Mouse (Mus musculus) embryonic facial prominence, embryonic 13.5 days (tissue): ENCODE measurements around the gene Gm21976. TPM values are rescaled to one million over a fixed set of nuclear protein-coding genes. Genes with fewer than 3 reads are reported as not detected.

Source experiments
- ATAC-seq: fragments of 200-750 bp; cut with Nextera tagmentation; 2 replicates; pipeline ENCODE4 v1.8.0; 2017; ENCODE audit warnings: low read depth; ENCODE audit not compliant: insufficient number of reproducible peaks, insufficient read depth, low FRiP score, low TSS enrichment
- H3K27ac ChIP-seq: fragments of 300-500 bp; sonication (generic); 2 replicates; pipeline ENCODE4 v1.5.1; 2015; ENCODE audit warnings: moderate library complexity, mild to moderate bottlenecking, inconsistent platforms
- H3K27me3 ChIP-seq: fragments of 300-500 bp; sonication (generic); 2 replicates; pipeline ENCODE4 v1.6.1; 2015; ENCODE audit warnings: mild to moderate bottlenecking, inconsistent platforms
- H3K36me3 ChIP-seq: fragments of 300-500 bp; sonication (generic); 2 replicates; pipeline ENCODE4 v1.6.1; 2015; ENCODE audit warnings: mild to moderate bottlenecking, inconsistent platforms
- H3K4me1 ChIP-seq: fragments of 300-500 bp; sonication (generic); 2 replicates; pipeline ENCODE4 v1.6.1; 2015; ENCODE audit warnings: inconsistent platforms
- H3K4me2 ChIP-seq: fragments of 300-500 bp; sonication (generic); 2 replicates; pipeline ENCODE4 v1.6.1; 2015; ENCODE audit warnings: moderate library complexity, mild to moderate bottlenecking, inconsistent platforms
- H3K4me3 ChIP-seq: fragments of 300-500 bp; sonication (generic); 2 replicates; pipeline ENCODE4 v1.5.1; 2015; ENCODE audit warnings: mild to moderate bottlenecking, inconsistent platforms
- H3K9ac ChIP-seq: fragments of 300-500 bp; sonication (generic); 2 replicates; pipeline ENCODE4 v1.6.1; 2015; ENCODE audit warnings: mild to moderate bottlenecking, inconsistent platforms
- H3K9me3 ChIP-seq: fragments of 300-500 bp; sonication (generic); 2 replicates; pipeline ENCODE4 v1.6.1; 2016; ENCODE audit warnings: inconsistent platforms
- WGBS: fragments of 180-500 bp; shearing (Covaris S2); methylation state at CpG from one replicate; pipeline ENCODE4 v1.1.7; 2015; ENCODE audit warnings: mixed read lengths; 5-methylcytosine and 5-hydroxymethylcytosine counted together
- polyA plus RNA-seq: library from polyadenylated mRNA; unstranded; fragments of >200 nt; fragmentation: Nextera tagmentation; extraction: Ambion mirVana; gene quantifications from 2 replicates; pipeline ENCODE4 v1.2.1, GENCODE M21; 2015

Gene Gm21976
- polyA plus RNA-seq, result not detected in 2 replicates

- Histone ChIP-seq H3K27me3 (no peaks in the 10 kb centered on the region), H3K36me3 (peaks cover 7% of the 10 kb centered on the region; the same call in 1 of the 2 replicates), H3K27ac (no peak within 1 kb of the TSS), H3K9me3 (no peaks in the 10 kb centered on the region), H3K4me2 (no peak within 1 kb of the TSS), H3K4me3 (no peak within 1 kb of the TSS), H3K9ac (no peak within 1 kb of the TSS), H3K4me1 (no peaks in the 10 kb centered on the region)
- no peak for ATAC-seq
- 81% methylated on average over 5 of the region's 5 CpGs for WGBS
These were observed at the start of gene Gm21976 for GRCm38 (mm10) chr13:98279686-98280085. Gm21976 (plus strand) TSS chr13:98279887.

- Histone ChIP-seq H3K36me3 (no peaks in the 10 kb centered on the region), H3K9ac (no peak overlapping the region), H3K27ac (no peak overlapping the region), H3K9me3 (no peaks in the 10 kb centered on the region), H3K4me2 (no peak overlapping the region), H3K4me1 (no peaks in the 10 kb centered on the region), H3K27me3 (no peaks in the 10 kb centered on the region), H3K4me3 (no peak overlapping the region)
- no peak for ATAC-seq
- 91% methylated on average over 1 of the region's 1 CpGs for WGBS
These were observed 49.2 kb upstream of the Gm21976 start for GRCm38 (mm10) chr13:98230511-98230910.

- H3K4me2 ChIP-seq, result no peak overlapping the region
- no peaks in the 10 kb centered on the region for H3K36me3 ChIP-seq
- H3K4me3 ChIP-seq, result no peak overlapping the region
- no peak overlapping the region for H3K27ac ChIP-seq
- 70% methylated on average over 6 of the region's 6 CpGs for WGBS
- no peaks in the 10 kb centered on the region; the same call in 1 of the 2 replicates for H3K27me3 ChIP-seq
- no peaks in the 10 kb centered on the region for H3K9me3 ChIP-seq
- ATAC-seq, result no peak
- no peaks in the 10 kb centered on the region for H3K4me1 ChIP-seq
- no peak overlapping the region for H3K9ac ChIP-seq
These were observed 44.2 kb upstream of the Gm21976 start for GRCm38 (mm10) chr13:98235451-98235850.

GRCm38 (mm10) chr13:98239978-98240641 is 39.6 kb upstream of the Gm21976 start:
- no peak for ATAC-seq
- Histone ChIP-seq H3K4me1 (no peaks in the 10 kb centered on the region), H3K9ac (no peak overlapping the region), H3K27ac (no peak overlapping the region), H3K36me3 (no peaks in the 10 kb centered on the region), H3K27me3 (no peaks in the 10 kb centered on the region; the same call in 1 of the 2 replicates), H3K9me3 (no peaks in the 10 kb centered on the region), H3K4me3 (no peak overlapping the region), H3K4me2 (no peak overlapping the region)
- WGBS, result 14% methylated on average over 12 of the region's 12 CpGs

GRCm38 (mm10) chr13:98241531-98242282 is 38.0 kb upstream of the Gm21976 start:
- no peak overlapping the region for H3K4me2 ChIP-seq
- ATAC-seq, result no peak
- H3K9me3 ChIP-seq, result no peaks in the 10 kb centered on the region
- H3K9ac ChIP-seq, result no peak overlapping the region
- no peak overlapping the region for H3K4me3 ChIP-seq
- H3K27ac ChIP-seq, result no peak overlapping the region
- no peaks in the 10 kb centered on the region for H3K36me3 ChIP-seq
- H3K27me3 ChIP-seq, result no peaks in the 10 kb centered on the region; the same call in 1 of the 2 replicates
- no peaks in the 10 kb centered on the region for H3K4me1 ChIP-seq
- WGBS, result 69% methylated on average over 9 of the region's 9 CpGs

- WGBS, result 68% methylated on average over 5 of the region's 5 CpGs
- no peak overlapping the region for H3K9ac ChIP-seq
- H3K4me2 ChIP-seq, result no peak overlapping the region
- no peak for ATAC-seq
- no peaks in the 10 kb centered on the region for H3K4me1 ChIP-seq
- H3K36me3 ChIP-seq, result peaks cover 25% of the 10 kb centered on the region
- no peaks in the 10 kb centered on the region for H3K9me3 ChIP-seq
- no peaks in the 10 kb centered on the region for H3K27me3 ChIP-seq
- H3K27ac ChIP-seq, result no peak overlapping the region
- no peak overlapping the region for H3K4me3 ChIP-seq
These were observed 34.9 kb upstream of the Gm21976 start for GRCm38 (mm10) chr13:98244571-98245350.

- Histone ChIP-seq H3K4me3 (no peak overlapping the region), H3K36me3 (peaks cover 31% of the 10 kb centered on the region), H3K4me1 (no peaks in the 10 kb centered on the region), H3K27ac (no peak overlapping the region), H3K9me3 (no peaks in the 10 kb centered on the region), H3K27me3 (no peaks in the 10 kb centered on the region), H3K9ac (no peak overlapping the region), H3K4me2 (no peak overlapping the region)
- ATAC-seq, result no peak
- 77% methylated on average over 7 of the region's 7 CpGs for WGBS
These were observed 34.3 kb upstream of the Gm21976 start for GRCm38 (mm10) chr13:98245386-98245785.

- no peak overlapping the region for H3K4me2 ChIP-seq
- H3K27me3 ChIP-seq, result no peaks in the 10 kb centered on the region
- no peak for ATAC-seq
- peaks cover 66% of the 10 kb centered on the region for H3K36me3 ChIP-seq
- no peaks in the 10 kb centered on the region for H3K9me3 ChIP-seq
- no peak overlapping the region for H3K9ac ChIP-seq
- H3K27ac ChIP-seq, result no peak overlapping the region
- WGBS, result 84% methylated on average over 10 of the region's 10 CpGs
- no peaks in the 10 kb centered on the region for H3K4me1 ChIP-seq
- H3K4me3 ChIP-seq, result no peak overlapping the region
These were observed 30.1 kb upstream of the Gm21976 start for GRCm38 (mm10) chr13:98249594-98249993.

GRCm38 (mm10) chr13:98254921-98255320 is 24.8 kb upstream of the Gm21976 start:
- no peak for ATAC-seq
- no peak overlapping the region for H3K4me3 ChIP-seq
- 71% methylated on average over 9 of the region's 9 CpGs for WGBS
- H3K4me2 ChIP-seq, result no peak overlapping the region
- no peak overlapping the region for H3K27ac ChIP-seq
- H3K4me1 ChIP-seq, result no peaks in the 10 kb centered on the region
- peaks cover 83% of the 10 kb centered on the region for H3K36me3 ChIP-seq
- no peaks in the 10 kb centered on the region for H3K9me3 ChIP-seq
- H3K9ac ChIP-seq, result no peak overlapping the region
- H3K27me3 ChIP-seq, result no peaks in the 10 kb centered on the region

GRCm38 (mm10) chr13:98262636-98263457 is 16.8 kb upstream of the Gm21976 start, which contains the start of the genes Utp15 and Ankra2:
Utp15 (minus strand) TSS chr13:98263041.
Ankra2 (plus strand) TSS chr13:98263074.
- WGBS, result under 1% methylated on average over 71 of the region's 71 CpGs
- peak; percentile 98 for ATAC-seq
- H3K27me3 ChIP-seq, result no peaks in the 10 kb centered on the region
- H3K4me2 ChIP-seq, result peak within 1 kb of the TSS; percentile 90
- H3K4me3 ChIP-seq, result peak within 1 kb of the TSS; percentile 88
- H3K27ac ChIP-seq, result peak within 1 kb of the TSS; percentile 90
- peaks cover 17% of the 10 kb centered on the region for H3K4me1 ChIP-seq
- H3K36me3 ChIP-seq, result peaks cover 30% of the 10 kb centered on the region
- H3K9me3 ChIP-seq, result no peaks in the 10 kb centered on the region
- peak within 1 kb of the TSS; percentile 83 for H3K9ac ChIP-seq
